Mouse (Mus musculus) brown adipose tissue, adult 24 weeks (tissue): ENCODE data around the gene Dlg4. TPM values are rescaled to one million over a fixed set of nuclear protein-coding genes. Genes with fewer than 3 reads are reported as not detected.
A peak's percentile ranks its signal among the peaks of the same experiment; 100 is the strongest.
"Not testable (repeated sequence)": the region's sequence is repeated elsewhere in the genome, so short reads cannot be mapped to it uniquely, and the experiment has no call there.

Experiments
- H3K27ac ChIP-seq: fragments of 200-500 bp; replicated peaks from 2 replicates; pipeline ENCODE4 v1.5.1; 2012; ENCODE audit warnings: low read depth, mild to moderate bottlenecking, low read length
- H3K4me1 ChIP-seq: fragments of 200-500 bp; 2 replicates; pipeline ENCODE4 v1.6.1; 2012; ENCODE audit warnings: low read length, mixed read lengths; ENCODE audit not compliant: control insufficient read depth, insufficient read depth, insufficient read length
- H3K4me3 ChIP-seq: fragments of 200-500 bp; 2 replicates; pipeline ENCODE4 v1.5.1; 2012; ENCODE audit warnings: low read depth, mild to moderate bottlenecking, low read length, moderate library complexity; ENCODE audit not compliant: insufficient read depth
- polyA plus RNA-seq: library from polyadenylated mRNA; stranded (reverse); fragments of >200 nt; gene quantifications from 2 replicates; pipeline ENCODE4 v1.2.4, GENCODE M21; 2012; ENCODE audit not compliant: missing spikeins, insufficient read depth, insufficient read length

Dlg4 gene
- polyA plus RNA-seq, 1 experiment: 2.7 TPM

DNA sequence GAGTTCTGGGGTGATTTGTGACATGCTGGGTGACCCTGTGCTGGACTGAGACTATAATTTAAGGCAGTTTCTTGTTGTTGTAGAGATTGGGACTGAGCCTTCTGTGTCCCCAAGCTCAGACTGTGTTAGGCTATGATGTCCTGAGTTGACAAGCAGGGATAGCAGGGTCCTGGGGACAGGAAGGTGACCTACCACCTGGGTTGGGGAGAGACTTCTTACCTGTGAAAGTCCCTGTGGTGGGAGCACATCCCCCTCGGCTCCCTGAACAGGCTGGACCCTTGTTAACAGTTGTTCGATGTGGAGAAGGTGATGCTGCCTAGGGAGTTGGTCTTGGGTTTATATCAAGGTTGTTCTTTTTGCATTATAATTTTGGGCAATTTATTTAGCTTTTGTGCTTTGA lies 14.3 kb upstream of the Dlg4 start:
- H3K4me1 ChIP-seq: no peaks in the 10 kb centered on the region
- no peak overlapping the region for H3K27ac ChIP-seq
- peak overlapping the region; percentile 8; the same call in 1 of the 2 replicates for H3K4me3 ChIP-seq

- no peak overlapping the region for H3K4me3 ChIP-seq
- H3K27ac ChIP-seq: no peak overlapping the region
- no peaks in the 10 kb centered on the region for H3K4me1 ChIP-seq
These were observed 11.2 kb upstream of the Dlg4 start for GRCm38 (mm10) chr11:70005521-70005920.

- H3K4me3 ChIP-seq: no peak overlapping the region
- 0 out of 2 replicates have a peak, but pooled peaks cover 2% of the 10 kb centered on the region for H3K4me1 ChIP-seq
- no peak overlapping the region for H3K27ac ChIP-seq
These were observed 6.7 kb upstream of the Dlg4 start for GRCm38 (mm10) chr11:70010033-70010432.

DNA sequence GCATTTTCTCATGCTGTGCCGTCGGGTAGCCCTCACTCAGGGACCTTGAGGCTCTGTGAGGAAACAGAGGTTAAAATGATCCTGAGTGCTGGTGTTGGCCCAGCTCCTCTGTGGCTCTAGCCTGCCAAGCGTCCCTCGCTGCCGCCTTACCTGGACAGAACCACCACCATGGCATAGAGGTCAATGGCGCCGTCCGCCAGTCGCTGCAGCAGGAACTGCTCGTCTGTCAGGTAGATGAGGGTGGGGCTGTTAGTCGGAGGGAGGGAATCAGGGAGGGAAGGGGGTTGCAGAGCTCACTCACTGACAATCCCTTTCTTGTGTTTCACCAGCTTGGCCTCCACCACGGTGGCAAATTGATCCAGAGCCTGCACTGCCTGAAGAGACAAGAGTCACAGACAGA lies 6.2 kb upstream of the Dlg4 start:
- H3K4me3 ChIP-seq: no peak overlapping the region
- 0 out of 2 replicates have a peak, but pooled peaks cover 2% of the 10 kb centered on the region for H3K4me1 ChIP-seq
- H3K27ac ChIP-seq: no peak overlapping the region

GRCm38 (mm10) chr11:70010961-70011360 lies 5.8 kb upstream of the Dlg4 start:
- Histone ChIP-seq H3K27ac (no peak overlapping the region), H3K4me3 (no peak overlapping the region), H3K4me1 (0 out of 2 replicates have a peak, but pooled peaks cover 2% of the 10 kb centered on the region)

GRCm38 (mm10) chr11:70012931-70013330 lies 3.8 kb upstream of the Dlg4 start:
- no peak overlapping the region for H3K4me3 ChIP-seq
- H3K4me1 ChIP-seq: 0 out of 2 replicates have a peak, but pooled peaks cover 2% of the 10 kb centered on the region
- H3K27ac ChIP-seq: no peak overlapping the region

DNA sequence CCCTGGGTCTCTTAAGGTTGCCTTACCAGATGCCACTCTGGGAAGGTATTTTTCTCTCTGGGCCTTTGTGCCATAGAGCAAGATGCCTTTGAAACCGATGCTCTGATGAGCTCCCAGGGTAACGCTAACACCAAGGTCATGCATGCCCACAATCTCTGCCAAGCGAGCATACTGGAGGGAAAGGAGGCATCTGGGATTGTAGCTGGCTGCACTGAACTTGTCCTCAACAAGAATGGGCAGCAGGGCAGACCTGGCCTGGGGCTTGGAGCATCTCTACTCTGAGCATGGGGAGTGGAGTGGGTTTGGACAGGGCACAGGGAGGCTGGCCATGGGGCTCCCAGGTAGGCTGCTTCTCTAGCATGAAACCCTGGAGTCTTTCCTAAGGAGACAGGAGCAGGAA lies 3.3 kb upstream of the Dlg4 start:
- Histone ChIP-seq H3K4me1 (0 out of 2 replicates have a peak, but pooled peaks cover 2% of the 10 kb centered on the region), H3K27ac (0 out of 2 replicates have a peak overlapping the region, but pooled peaks have one; percentile 13), H3K4me3 (peak overlapping the region; percentile 82; the same call in 1 of the 2 replicates)

DNA sequence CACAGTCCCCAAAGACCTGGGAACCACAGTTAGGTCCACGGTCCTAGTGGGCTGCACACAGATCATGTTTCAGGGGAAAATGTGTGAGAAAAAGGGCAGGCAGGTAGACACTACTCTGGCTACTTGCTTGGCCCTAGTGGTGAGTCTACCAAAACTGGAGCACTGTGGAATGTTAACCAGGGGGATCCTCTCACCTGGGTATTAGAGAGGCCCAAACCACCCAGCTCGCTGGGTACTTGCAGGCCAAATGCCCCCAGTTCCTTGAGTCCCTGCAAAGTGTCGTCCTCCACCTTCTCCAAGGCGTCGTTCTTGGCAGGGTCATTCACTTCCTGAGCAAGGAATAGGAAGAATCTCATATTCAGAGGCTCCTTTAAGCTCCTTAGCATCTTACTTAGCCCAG lies 2.7 kb upstream of the Dlg4 start:
- 0 out of 2 replicates have a peak, but pooled peaks cover 2% of the 10 kb centered on the region for H3K4me1 ChIP-seq
- H3K4me3 ChIP-seq: peak overlapping the region; percentile 82
- peak overlapping the region; percentile 98 for H3K27ac ChIP-seq

- peak within 1 kb of the TSS; percentile 98 for H3K27ac ChIP-seq
- H3K4me3 ChIP-seq: peak within 1 kb of the TSS; percentile 82
- 0 out of 2 replicates have a peak, but pooled peaks cover 2% of the 10 kb centered on the region for H3K4me1 ChIP-seq
These were observed 1.7 kb upstream of the Dlg4 start, which contains the start of gene Acadvl for GRCm38 (mm10) chr11:70014880-70015558. Gene Acadvl (minus strand): TSS chr11:70015411.

DNA sequence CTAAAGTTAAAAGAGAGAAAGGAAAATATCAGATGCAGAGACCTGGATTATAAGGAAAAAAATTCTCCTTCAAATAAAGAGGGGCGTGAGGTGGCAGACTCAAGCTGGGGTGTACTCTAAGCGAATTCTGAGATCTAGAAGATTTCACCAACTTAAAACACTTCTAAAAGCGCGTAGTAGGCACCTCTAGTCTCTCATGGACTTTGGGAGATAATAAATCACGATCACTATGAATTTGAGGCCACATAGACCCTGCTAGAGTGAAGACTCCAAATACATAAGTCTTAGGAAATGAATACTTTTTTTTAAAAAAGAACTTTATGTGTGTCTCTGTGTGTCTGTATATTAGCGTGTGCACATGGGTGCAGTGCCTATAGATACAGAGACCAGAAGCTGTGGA lies 1.1 kb upstream of the Dlg4 start:
- Histone ChIP-seq H3K4me3 (no peak overlapping the region), H3K27ac (no peak overlapping the region), H3K4me1 (0 out of 2 replicates have a peak, but pooled peaks cover 2% of the 10 kb centered on the region)

- H3K4me1 ChIP-seq, H3K27ac ChIP-seq, H3K4me3 ChIP-seq: not testable (repeated sequence)
These were observed 565 bp upstream of the Dlg4 start for GRCm38 (mm10) chr11:70016177-70016576.

GRCm38 (mm10) chr11:70017199-70017767 lies 541 bp downstream of the Dlg4 start:
- no peak overlapping the region for H3K27ac ChIP-seq
- 0 out of 2 replicates have a peak, but pooled peaks cover 2% of the 10 kb centered on the region for H3K4me1 ChIP-seq
- H3K4me3 ChIP-seq: no peak overlapping the region

DNA sequence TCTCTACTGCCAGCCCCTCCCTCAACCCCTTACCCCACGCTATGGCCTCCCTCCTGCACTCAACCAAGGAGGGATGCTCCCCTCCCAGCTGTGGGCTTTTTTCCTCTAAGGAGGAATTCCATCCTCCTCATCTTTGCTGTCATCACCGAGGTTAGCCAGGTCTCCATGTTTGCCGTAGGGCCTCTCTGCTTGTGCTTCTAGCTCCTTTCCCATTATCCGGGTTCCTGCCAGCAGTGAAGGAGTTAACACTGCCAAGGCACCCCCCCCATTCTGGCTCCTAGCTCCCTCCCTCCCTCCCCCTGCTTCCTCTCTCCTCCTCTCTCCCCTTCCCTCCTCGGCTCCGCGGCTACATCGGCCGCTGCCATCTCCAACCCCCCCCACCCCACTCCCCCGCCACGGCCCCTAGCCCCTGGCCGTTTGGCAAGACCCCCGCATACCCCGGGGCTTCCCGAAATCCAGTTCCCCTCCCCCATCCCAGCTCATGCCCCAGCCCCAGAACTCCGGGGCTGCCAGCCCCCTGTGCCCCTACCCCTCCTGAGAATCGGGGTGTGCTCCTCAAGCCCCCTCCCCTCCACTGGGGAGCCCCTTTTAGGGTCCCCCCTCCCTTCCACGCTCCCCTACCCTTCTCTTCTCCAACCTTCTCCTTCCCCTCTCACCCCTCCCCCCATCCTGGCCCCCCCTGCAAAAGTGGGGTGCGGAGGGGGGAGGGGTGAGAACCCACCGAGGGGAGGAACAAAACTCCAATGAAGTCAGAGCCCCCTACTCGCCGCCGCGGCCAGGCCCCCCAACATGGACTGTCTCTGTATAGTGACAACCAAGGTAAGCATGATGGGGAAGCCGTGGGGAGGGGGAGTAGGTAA lies 1.6 kb downstream of the Dlg4 start:
- no peak overlapping the region for H3K27ac ChIP-seq
- H3K4me1 ChIP-seq: 0 out of 2 replicates have a peak, but pooled peaks cover 2% of the 10 kb centered on the region
- peak overlapping the region; percentile 27; the same call in 1 of the 2 replicates for H3K4me3 ChIP-seq

DNA sequence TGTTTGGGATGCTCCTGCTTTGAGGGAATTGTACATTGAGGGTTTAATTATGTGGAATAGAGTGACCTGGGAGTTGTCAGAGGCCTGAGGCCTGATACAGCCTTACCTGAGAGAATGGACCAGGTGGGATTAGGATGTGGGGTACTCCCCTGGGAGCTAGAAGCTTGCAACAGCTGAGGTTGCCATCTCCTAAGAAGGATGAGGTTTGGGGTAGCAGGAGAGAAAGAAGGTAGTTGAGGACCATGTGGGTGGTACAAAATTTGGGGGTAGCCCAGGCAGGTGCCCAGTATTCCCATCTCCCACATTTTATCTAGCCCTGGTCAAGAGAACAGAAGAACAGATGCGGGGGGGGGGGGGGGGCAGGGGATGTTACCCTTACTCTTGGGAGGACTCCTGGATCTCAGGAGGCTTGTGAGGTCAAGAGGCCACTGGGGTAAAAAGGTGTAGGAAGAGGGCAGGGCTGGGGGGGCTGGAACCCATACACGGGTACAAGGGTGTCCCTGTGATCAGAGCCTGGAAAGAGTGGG lies 2.8 kb downstream of the Dlg4 start:
- H3K4me1 ChIP-seq: no peaks in the 10 kb centered on the region
- H3K4me3 ChIP-seq: no peak overlapping the region
- H3K27ac ChIP-seq: no peak overlapping the region
